Mouse (Mus musculus) gastrocnemius, adult 18-20 months (tissue): ENCODE data around the gene Emp1. TPM values are rescaled to one million over a fixed set of nuclear protein-coding genes. Genes with fewer than 3 reads are reported as not detected.
A peak's percentile ranks its signal among the peaks of the same experiment; 100 is the strongest.

ENCODE experiments used
- DNase-seq: peaks from one replicate; pipeline ENCODE4 v3.0.0; 2021; ENCODE audit warnings: low spot score
- total RNA-seq, 2 experiments: library from RNA; stranded (reverse); gene quantifications; 2 replicates each; pipeline ENCODE4 v1.2.3; 2021

The Emp1 gene
- total RNA-seq, 2 experiments from 2014 or later, result 20.3 to 48.7 TPM

- DNase-seq, result no peak
Measured at GRCm38 (mm10) chr6:135363344-135364040, 1.1 kb downstream of the Emp1 start.

GRCm38 (mm10) chr6:135364041-135364745 is 1.8 kb downstream of the Emp1 start:
- peak; percentile 71 for DNase-seq

- DNase-seq, result peak; percentile 90
Measured at GRCm38 (mm10) chr6:135364891-135365301, 2.6 kb downstream of the Emp1 start.

- DNase-seq, result no peak
Measured at GRCm38 (mm10) chr6:135365614-135366013, 3.3 kb downstream of the Emp1 start.

GRCm38 (mm10) chr6:135368230-135368629 is 5.9 kb downstream of the Emp1 start:
- DNase-seq, result no peak

GRCm38 (mm10) chr6:135369551-135369968 is 7.2 kb downstream of the Emp1 start:
- peak; percentile 77 for DNase-seq

GRCm38 (mm10) chr6:135370954-135371353 is 8.6 kb downstream of the Emp1 start:
- DNase-seq, result no peak

- DNase-seq, result no peak
Measured at GRCm38 (mm10) chr6:135373357-135373756, 11.0 kb downstream of the Emp1 start.

GRCm38 (mm10) chr6:135375818-135376217 is 13.5 kb downstream of the Emp1 start:
- DNase-seq, result no peak

- no peak for DNase-seq
Measured at GRCm38 (mm10) chr6:135376248-135376647, 13.9 kb downstream of the Emp1 start.

GRCm38 (mm10) chr6:135377583-135378319 is 15.4 kb downstream of the Emp1 start:
- DNase-seq, result peak; percentile 67

GRCm38 (mm10) chr6:135383919-135384318 is 21.6 kb downstream of the Emp1 start:
- no peak for DNase-seq

- no peak for DNase-seq
Measured at GRCm38 (mm10) chr6:135385738-135386459, 23.6 kb downstream of the Emp1 start.

GRCm38 (mm10) chr6:135387653-135388052 is 25.3 kb downstream of the Emp1 start:
- no peak for DNase-seq

GRCm38 (mm10) chr6:135388711-135389110 is 26.4 kb downstream of the Emp1 start:
- no peak for DNase-seq

GRCm38 (mm10) chr6:135390398-135390797 is 28.1 kb downstream of the Emp1 start:
- DNase-seq, result no peak

GRCm38 (mm10) chr6:135395375-135395774 is 33.0 kb downstream of the Emp1 start:
- DNase-seq, result no peak

GRCm38 (mm10) chr6:135397089-135397488 is 34.7 kb downstream of the Emp1 start:
- no peak for DNase-seq

- no peak for DNase-seq
Measured at GRCm38 (mm10) chr6:135397788-135398187, 35.4 kb downstream of the Emp1 start.

- DNase-seq, result peak; percentile 75
Measured at GRCm38 (mm10) chr6:135398801-135399200, 36.5 kb downstream of the Emp1 start.

- peak; percentile 65 for DNase-seq
Measured at GRCm38 (mm10) chr6:135400306-135400705, 38.0 kb downstream of the Emp1 start.

GRCm38 (mm10) chr6:135405093-135405492 is 42.7 kb downstream of the Emp1 start:
- DNase-seq, result no peak
